Mouse (Mus musculus) gastrocnemius, postnatal 10 days (tissue): ENCODE results near the gene Oscp1. TPM values are rescaled to one million over a fixed set of nuclear protein-coding genes. Genes with fewer than 3 reads are reported as not detected.

Source experiments
- total RNA-seq, 2 experiments: library from RNA; stranded (reverse); gene quantifications; 2 replicates each; pipeline ENCODE4 v1.2.3; 2021

The Oscp1 gene
- total RNA-seq, 2 experiments from 2014 or later = 2.9 to 3.5 TPM

Other genes with a start within 250 kb of the Oscp1 start
- gene Csf3r, start 34.0 kb upstream of the Oscp1 start, total RNA-seq = 1 to 10 TPM in 1 of 2 experiments, not detected in 1; 1.1 TPM
- gene Mrps15, start 11.6 kb upstream of the Oscp1 start, total RNA-seq = 10 to 100 TPM; 59.0 to 61.2 TPM
- 10 to 100 TPM in 1 of 2 experiments, 1 to 10 TPM in 1; 8.0 to 10.8 TPM for gene Lsm10, start 38.1 kb downstream of the Oscp1 start, total RNA-seq
- 10 to 100 TPM; 28.8 to 39.5 TPM for gene Stk40, start 45.4 kb downstream of the Oscp1 start, total RNA-seq
- 10 to 100 TPM; 20.0 to 25.5 TPM for gene Eva1b, start 89.2 kb downstream of the Oscp1 start, total RNA-seq
- 1 to 10 TPM; 1.2 to 1.4 TPM for gene Sh3d21, start 104.9 kb downstream of the Oscp1 start, total RNA-seq
- 100 to 1,000 TPM; 131 to 152 TPM for gene Thrap3, start 144.2 kb downstream of the Oscp1 start, total RNA-seq
- gene Map7d1, start 197.8 kb downstream of the Oscp1 start, total RNA-seq = 100 to 1,000 TPM; 209 to 239 TPM
- 10 to 100 TPM; 25.7 to 29.2 TPM for gene Trappc3, start 203.8 kb downstream of the Oscp1 start, total RNA-seq
- 1 to 10 TPM; 5.7 to 5.9 TPM for gene Col8a2, start 228.2 kb downstream of the Oscp1 start, total RNA-seq